Mouse (Mus musculus) thymus, postnatal 0 days (tissue): ENCODE results near the gene Gm17324. TPM values are rescaled to one million over a fixed set of nuclear protein-coding genes. Genes with fewer than 3 reads are reported as not detected.
"Not testable (repeated sequence)": the region's sequence is repeated elsewhere in the genome, so short reads cannot be mapped to it uniquely, and the experiment has no call there.

Experiments
- DNase-seq: peaks from one replicate; pipeline ENCODE4 v3.0.0-alpha.2; 2015; ENCODE audit warnings: low spot score
- polyA plus RNA-seq: library from polyadenylated mRNA; unstranded; fragments of >200 nt; fragmentation: Nextera tagmentation; extraction: Ambion mirVana; gene quantifications from 2 replicates; pipeline ENCODE4 v1.2.1, GENCODE M21; 2015

The Gm17324 gene
- 0.58 and 1.1 TPM in 2 replicates for polyA plus RNA-seq

- peak; percentile 94 for DNase-seq
Observed at GRCm38 (mm10) chr9:78447973-78448873, at the start of gene Gm17324, which contains the start of gene Mto1. Gene Gm17324, minus strand, starts transcription at chr9:78448786. Gene Mto1, plus strand, starts transcription at chr9:78448208.

- DNase-seq, result no peak
Observed at GRCm38 (mm10) chr9:78493171-78493570, 44.6 kb upstream of the Gm17324 start.

GRCm38 (mm10) chr9:78492254-78492653, 43.7 kb upstream of the Gm17324 start:
- DNase-seq, result no peak

DNA sequence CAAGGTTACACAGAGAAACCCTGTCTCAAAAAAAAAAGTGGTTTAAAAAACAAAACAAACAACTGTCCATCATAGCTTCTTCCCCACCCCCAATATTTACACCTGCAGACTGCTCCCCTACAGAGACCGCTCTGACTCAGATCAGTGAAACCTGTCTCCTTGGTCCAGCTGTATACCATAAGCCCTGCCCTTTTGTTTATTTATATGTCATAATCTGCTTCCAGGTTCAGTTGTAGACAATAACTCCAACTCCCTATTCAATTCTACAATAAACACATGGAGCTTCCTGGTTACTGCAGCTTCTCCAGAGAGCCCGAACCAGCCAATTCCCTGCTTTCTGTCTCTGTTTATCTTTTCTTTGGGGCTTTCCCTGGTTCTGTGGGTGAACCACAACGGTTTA, 42.6 kb upstream of the Gm17324 start:
- DNase-seq, result no peak

DNA sequence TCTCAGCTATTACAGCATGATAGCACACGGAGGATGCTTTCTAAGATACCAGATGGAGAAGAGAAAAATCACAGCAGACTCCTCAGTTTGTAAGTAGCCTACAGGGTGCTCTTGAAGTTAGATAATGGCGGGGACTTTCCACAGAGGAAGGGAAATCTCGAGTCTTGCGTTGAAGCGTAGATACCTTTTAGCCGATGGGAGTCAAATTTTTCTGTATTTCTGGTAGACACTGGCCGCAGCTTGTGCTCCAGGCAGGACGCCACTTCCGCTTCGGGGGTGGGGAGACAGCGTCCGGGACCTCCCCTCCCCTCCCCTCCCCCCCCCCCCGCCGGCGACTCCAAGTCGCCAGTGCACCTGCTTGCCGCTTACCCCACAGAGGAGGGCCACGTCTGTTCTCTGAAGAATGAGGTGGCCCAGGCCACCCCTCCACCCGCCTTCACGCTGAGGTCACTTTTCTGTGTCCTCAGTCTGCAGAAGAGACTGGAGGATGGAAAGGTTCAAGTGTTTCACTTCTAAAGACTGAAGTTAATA, 40.4 kb upstream of the Gm17324 start, which contains the start of gene Eef1a1:
Eef1a1 (minus strand) TSS at position 262 of the 531 bp plus-strand sequence.
- peak; percentile 49 for DNase-seq

DNA sequence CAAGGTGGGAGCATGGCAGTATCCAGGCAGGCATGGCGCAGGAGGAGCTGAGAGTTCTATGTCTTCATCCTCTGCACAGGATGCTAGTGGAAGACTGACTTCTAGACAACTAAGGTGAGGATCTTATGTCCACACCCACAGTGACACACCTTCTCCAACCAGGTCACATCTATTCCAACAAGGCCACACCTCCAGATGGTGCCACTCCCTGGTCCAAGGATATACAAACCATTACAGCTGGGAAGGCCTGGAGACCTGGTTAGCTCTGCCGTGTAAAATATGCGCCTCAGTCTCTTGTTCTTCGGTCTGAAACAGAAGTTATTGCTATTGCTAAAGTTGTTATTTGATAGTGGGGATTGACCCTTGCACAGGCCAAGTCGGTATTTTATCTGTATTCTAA, 39.4 kb upstream of the Gm17324 start:
- DNase-seq, result not testable (repeated sequence)

GRCm38 (mm10) chr9:78484660-78485059, 36.1 kb upstream of the Gm17324 start:
- no peak for DNase-seq

- no peak for DNase-seq
Observed at GRCm38 (mm10) chr9:78482386-78482785, 33.8 kb upstream of the Gm17324 start.

DNA sequence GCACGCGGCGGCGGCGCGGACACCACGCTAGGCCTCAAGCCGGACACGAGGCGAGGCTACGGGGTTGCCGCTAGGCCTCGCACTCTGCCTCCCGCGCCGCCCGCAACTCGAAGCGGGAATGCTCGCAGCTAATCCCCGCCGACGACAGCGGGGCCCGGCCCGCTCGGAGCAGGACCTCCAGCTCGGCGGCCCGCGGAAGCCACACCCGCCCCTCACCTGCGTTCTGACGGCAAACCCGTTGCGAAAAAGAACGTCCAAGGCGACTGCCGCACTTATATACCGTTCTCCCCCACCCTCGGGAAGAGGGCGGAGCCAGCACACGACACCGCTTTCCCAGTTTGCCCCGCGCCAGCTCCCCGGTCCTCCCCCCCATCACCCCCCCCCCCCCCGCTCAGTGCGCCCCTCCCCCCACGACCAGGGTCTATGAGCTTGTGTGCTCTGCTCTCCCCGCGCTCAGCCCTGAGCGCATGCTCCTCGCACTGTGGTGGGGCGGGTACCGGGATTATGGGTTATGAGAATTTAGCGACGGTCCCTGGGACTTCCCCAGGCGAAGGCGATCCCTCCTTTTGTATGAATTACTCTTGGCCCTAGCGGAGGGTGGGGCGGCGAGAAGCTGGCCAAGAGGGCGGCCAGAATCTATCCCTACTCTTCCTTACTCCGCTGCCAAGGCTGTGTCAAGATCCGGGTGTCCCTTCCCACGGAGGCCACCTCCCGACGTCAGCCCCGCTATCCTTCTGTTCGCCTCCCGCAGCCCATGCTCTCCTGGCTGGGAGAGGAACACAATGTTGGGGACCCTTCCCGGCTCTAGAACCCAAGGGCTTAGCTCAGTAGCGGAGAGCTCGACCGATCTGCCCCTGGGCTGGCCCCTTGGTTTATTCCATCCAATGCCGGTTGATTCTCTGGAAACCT, 33.1 kb upstream of the Gm17324 start:
- DNase-seq, result peak; percentile 96

- DNase-seq, result peak; percentile 84
Observed at GRCm38 (mm10) chr9:78480706-78481358, 32.2 kb upstream of the Gm17324 start.

DNA sequence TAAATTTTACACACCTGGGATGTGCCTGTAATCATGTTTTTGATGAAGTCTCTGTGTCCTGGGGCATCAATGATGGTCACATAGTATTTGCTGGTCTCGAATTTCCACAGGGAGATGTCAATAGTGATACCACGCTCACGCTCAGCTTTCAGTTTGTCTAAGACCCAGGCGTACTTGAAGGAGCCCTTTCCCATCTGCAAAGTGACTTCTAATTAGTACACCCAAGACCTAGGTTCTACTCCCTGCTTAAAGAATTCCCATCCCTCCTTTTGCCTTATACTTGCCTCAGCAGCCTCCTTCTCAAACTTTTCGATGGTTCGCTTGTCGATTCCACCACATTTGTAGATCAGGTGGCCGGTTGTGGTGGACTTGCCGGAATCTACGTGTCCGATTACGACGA, 31.6 kb upstream of the Gm17324 start:
- not testable (repeated sequence) for DNase-seq

DNA sequence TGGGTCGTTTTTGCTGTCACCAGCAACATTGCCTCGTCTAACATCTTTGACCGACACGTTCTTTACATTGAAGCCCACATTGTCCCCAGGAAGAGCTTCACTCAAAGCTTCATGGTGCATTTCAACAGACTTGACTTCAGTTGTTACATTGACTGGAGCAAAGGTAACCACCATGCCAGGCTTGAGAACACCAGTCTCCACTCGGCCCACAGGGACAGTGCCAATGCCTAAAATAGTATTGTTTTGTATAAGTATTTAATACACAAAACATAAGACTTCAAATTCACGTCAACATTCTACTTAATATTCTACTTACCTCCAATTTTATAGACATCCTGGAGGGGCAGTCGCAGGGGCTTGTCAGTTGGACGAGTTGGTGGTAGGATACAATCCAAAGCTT, 30.7 kb upstream of the Gm17324 start:
- DNase-seq, result not testable (repeated sequence)

DNA sequence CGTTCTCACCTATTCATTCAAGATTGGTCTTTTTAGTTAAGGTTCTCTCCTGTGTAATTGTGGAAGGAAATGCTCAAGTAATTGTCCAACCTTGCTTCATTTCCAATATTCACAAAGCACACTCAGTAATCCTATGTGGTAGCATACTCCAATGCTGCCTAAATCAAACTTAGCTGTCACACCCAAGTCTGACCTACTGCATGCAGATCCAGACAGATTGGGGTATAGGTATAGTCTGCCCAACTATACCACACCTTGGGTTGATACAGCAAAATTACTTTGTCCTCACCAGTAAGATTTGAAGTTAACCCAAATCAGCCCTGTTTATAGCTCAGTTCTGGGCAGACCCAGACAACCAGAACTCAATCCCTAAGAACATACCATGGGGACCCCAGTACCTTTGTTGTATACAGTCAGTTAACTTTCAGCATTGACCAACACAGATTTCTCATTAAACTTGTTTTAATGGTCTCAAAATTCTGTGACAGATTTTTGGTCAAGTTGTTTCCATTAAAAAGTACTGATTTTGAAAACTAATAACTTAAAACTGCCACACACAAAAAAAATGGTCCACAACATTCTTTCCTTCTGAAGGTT, 29.5 kb upstream of the Gm17324 start:
- DNase-seq, result not testable (repeated sequence)

DNA sequence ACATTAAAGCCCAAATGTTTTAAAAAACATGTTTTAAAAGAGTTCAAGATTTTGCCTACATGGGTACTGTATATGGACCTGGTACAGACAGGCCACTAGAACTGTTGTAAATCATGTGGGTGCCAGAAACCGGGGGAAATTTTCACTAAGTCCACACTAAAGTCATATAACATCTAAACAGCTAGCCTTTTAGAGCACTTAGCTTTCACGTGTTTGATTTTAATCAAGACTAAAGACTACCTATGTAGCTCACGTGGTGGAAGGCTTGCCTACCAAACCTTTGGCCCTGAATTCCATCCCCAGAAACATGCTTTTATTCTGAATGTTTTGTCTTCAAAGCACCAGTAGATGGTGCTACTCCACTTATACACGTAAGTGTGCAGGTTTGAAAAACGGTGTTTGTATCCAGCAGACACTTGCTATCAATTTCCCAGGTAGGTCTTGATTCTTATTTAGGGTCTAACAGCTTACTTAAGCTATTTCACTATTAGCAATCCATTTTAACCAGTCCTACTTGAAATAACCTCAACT, 28.5 kb upstream of the Gm17324 start:
- peak; percentile 60 for DNase-seq

- no peak for DNase-seq
Observed at GRCm38 (mm10) chr9:78476531-78477020, 28.0 kb upstream of the Gm17324 start.

DNA sequence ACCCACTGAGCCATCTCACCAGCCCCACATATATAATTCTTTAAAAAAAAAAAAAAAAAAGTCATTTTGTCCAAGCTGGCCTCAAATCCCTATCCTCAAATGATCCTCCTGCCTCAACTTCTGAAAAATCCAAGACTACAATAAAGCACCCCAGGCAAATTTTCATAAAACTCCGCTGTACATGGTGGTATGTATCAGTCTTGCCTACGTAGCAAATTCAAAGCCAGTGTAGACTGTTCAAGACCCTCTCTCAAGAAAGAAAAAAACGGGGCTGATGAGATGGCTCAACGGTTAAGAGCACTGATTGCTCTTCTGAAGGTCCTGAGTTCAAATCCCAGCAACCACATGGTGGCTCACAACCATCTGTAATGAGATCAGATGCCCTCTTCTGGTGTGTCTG, 27.3 kb upstream of the Gm17324 start:
- no peak for DNase-seq

DNA sequence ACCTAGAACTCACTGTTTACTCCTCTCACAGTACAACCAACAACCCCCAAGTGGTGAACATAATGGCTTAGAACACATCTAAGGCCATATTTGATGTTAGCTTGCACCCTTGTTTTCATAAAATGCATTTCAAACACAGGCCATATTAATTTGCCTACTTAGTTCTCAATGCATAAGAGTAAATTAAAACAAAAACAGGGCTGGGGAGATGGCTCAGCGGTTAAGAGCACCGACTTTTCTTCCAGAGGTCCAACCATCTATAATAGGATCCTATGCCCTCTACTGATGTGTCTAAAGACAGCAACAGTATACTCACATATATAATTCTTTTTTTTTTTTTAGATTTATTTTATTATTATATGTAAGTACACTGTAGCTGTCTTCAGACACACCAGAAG, 26.8 kb upstream of the Gm17324 start:
- no peak for DNase-seq

DNA sequence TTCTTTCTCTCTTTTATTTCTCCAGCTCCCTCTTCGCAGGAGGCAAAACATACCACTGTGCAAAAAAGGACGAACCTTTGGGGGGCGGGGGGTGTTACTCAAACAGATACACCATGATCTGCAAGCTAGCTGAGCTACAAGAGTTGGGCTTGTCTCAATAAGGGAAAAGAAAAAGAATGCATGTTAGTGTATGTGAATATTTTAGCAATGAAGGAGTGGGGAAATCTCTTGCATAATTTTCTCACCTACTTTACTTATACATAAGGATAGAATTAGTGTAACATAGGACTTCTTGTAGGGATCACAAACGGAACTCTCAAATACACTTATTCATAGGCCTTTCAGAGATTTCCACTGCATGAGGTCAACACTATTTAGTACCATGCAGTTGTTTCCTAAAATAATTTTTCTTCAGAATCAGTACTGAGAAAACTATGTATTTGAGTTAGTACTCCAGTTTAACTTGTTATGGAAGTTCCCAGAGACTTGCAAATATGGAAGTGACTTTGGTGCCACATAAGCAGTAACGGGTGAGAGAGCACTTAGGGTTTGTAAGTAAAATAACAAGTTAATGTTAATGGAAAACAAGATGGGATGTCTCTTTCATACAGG, 26.3 kb upstream of the Gm17324 start:
- DNase-seq, result no peak

GRCm38 (mm10) chr9:78474270-78474669, 25.7 kb upstream of the Gm17324 start:
- DNase-seq, result no peak

GRCm38 (mm10) chr9:78473588-78473987, 25.0 kb upstream of the Gm17324 start:
- DNase-seq, result no peak
